Mouse (Mus musculus) forebrain, embryonic 11.5 days (tissue): ENCODE data around the gene Ccnf. TPM values are rescaled to one million over a fixed set of nuclear protein-coding genes. Genes with fewer than 3 reads are reported as not detected.

ENCODE experiments used
- ATAC-seq: fragments of 200-750 bp; cut with Nextera tagmentation; replicated peaks from 2 replicates; pipeline ENCODE4 v1.8.0; 2017; ENCODE audit warnings: moderate TSS enrichment; ENCODE audit not compliant: low FRiP score
- DNase-seq: peaks from one replicate; pipeline ENCODE4 v3.0.0-alpha.2; 2017; ENCODE audit warnings: low spot score
- H3K27ac ChIP-seq: fragments of 300-500 bp; sonication (generic); 2 replicates; pipeline ENCODE4 v1.5.1; 2014; ENCODE audit warnings: low read depth, low read length
- H3K27me3 ChIP-seq: fragments of 300-500 bp; sonication (generic); 2 replicates; pipeline ENCODE4 v1.6.1; 2014; ENCODE audit warnings: mild to moderate bottlenecking, low read length, mixed read lengths; ENCODE audit not compliant: control insufficient read depth, insufficient read depth
- H3K36me3 ChIP-seq: fragments of 300-500 bp; sonication (generic); 2 replicates; pipeline ENCODE4 v1.6.1; 2014; ENCODE audit warnings: mild to moderate bottlenecking, low read length, moderate library complexity, mixed read lengths; ENCODE audit not compliant: control insufficient read depth, insufficient read depth
- H3K4me1 ChIP-seq: fragments of 300-500 bp; sonication (generic); replicated peaks from 2 replicates; pipeline ENCODE4 v1.6.1; 2014; ENCODE audit warnings: low read length, mixed read lengths; ENCODE audit not compliant: control insufficient read depth, insufficient read depth
- H3K4me2 ChIP-seq: fragments of 300-500 bp; sonication (generic); 2 replicates; pipeline ENCODE4 v1.6.1; 2014; ENCODE audit warnings: low read depth, mild to moderate bottlenecking, low read length, moderate library complexity, mixed read lengths; ENCODE audit not compliant: severe bottlenecking
- H3K4me3 ChIP-seq: fragments of 300-500 bp; sonication (generic); 2 replicates; pipeline ENCODE4 v1.5.1; 2014; ENCODE audit warnings: low read depth, low read length
- H3K9ac ChIP-seq: fragments of 300-500 bp; sonication (generic); 2 replicates; pipeline ENCODE4 v1.6.1; 2014; ENCODE audit warnings: low read length
- H3K9me3 ChIP-seq: fragments of 300-500 bp; sonication (generic); 2 replicates; pipeline ENCODE4 v1.6.1; 2016; ENCODE audit warnings: low read length, mixed read lengths; ENCODE audit not compliant: control insufficient read depth
- WGBS: fragments of 180-500 bp; shearing (Covaris S2); extraction: QIAGEN DNeasy Blood & Tissue Kit; methylation state at CpG from one replicate; pipeline ENCODE4 v1.1.7; 2014; 5-methylcytosine and 5-hydroxymethylcytosine counted together
- polyA plus RNA-seq: library from polyadenylated mRNA; unstranded; fragments of >200 nt; fragmentation: Nextera tagmentation; extraction: Ambion mirVana; gene quantifications from 2 replicates; pipeline ENCODE4 v1.2.1, GENCODE M21; 2014

Ccnf gene
- polyA plus RNA-seq, 1 experiment from 2014 or later, result 117 TPM

GRCm38 (mm10) chr17:24220435-24221411 lies 30.6 kb downstream of the Ccnf start, which contains the start of gene Tedc2:
TSS of gene Tedc2 (minus strand) at chr17:24220851.
- H3K36me3 ChIP-seq, result peaks cover 17% of the 10 kb centered on the region
- ATAC-seq, result peak; percentile 93

GRCm38 (mm10) chr17:24216836-24217235 lies 34.4 kb downstream of the Ccnf start:
- Histone ChIP-seq H3K27me3 (no peaks in the 10 kb centered on the region), H3K9ac (no peak overlapping the region), H3K27ac (no peak overlapping the region), H3K9me3 (no peaks in the 10 kb centered on the region), H3K4me3 (no peak overlapping the region), H3K4me1 (peaks cover 11% of the 10 kb centered on the region), H3K4me2 (no peak overlapping the region), H3K36me3 (peaks cover 10% of the 10 kb centered on the region)
- ATAC-seq (no peak), DNase-seq (no peak)
- 69% methylated on average over 4 of the region's 4 CpGs for WGBS

More at GRCm38 (mm10) chr17:24220435-24221411, 30.6 kb downstream of the Ccnf start, which contains the start of gene Tedc2:
- H3K27me3 ChIP-seq, result no peaks in the 10 kb centered on the region
- DNase-seq, result peak; percentile 94
- H3K9me3 ChIP-seq, result no peaks in the 10 kb centered on the region
- peak within 1 kb of the TSS; percentile 14; the same call in 1 of the 2 replicates for H3K27ac ChIP-seq
- H3K4me2 ChIP-seq, result peak within 1 kb of the TSS; percentile 97
- peak within 1 kb of the TSS; percentile 77 for H3K4me3 ChIP-seq
- peaks cover 8% of the 10 kb centered on the region for H3K4me1 ChIP-seq
- peak within 1 kb of the TSS; percentile 80 for H3K9ac ChIP-seq
- 5% methylated on average over 41 of the region's 41 CpGs for WGBS

GRCm38 (mm10) chr17:24213186-24213585 lies 38.1 kb downstream of the Ccnf start:
- DNase-seq, result no peak
- Histone ChIP-seq H3K4me3 (no peak overlapping the region), H3K36me3 (peaks cover 10% of the 10 kb centered on the region), H3K4me2 (no peak overlapping the region), H3K9ac (no peak overlapping the region), H3K4me1 (peaks cover 23% of the 10 kb centered on the region), H3K9me3 (no peaks in the 10 kb centered on the region), H3K27ac (no peak overlapping the region), H3K27me3 (peaks cover 5% of the 10 kb centered on the region)
- 74% methylated on average over 6 of the region's 6 CpGs for WGBS
- no peak for ATAC-seq

DNA sequence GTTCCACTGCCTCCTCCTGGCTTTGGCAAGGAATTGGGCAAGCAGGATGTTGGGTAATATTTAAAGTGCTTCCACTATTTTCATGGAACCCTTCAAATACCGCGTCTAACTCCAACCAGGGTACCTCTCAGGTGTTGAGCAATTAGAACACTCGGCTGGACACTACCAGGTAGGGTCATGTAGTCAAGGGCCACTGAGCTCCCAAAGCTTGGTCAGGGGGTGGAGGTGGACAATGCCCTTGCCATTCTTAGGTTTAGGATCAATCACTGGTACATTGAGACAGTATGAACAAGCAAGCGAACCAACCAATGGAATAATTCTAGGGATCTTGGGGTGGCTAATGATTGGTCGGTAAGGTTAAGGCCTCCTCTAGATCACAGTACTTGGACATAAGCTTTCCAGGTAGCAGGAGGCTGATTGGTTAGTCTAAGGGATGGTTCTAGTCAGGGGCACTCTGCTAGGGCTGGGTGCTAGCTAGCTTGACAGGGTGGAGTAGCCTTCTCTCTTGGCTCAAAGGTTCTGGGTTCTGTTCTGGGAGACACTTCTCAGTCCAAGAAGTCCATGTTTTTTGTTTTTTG lies 38.8 kb downstream of the Ccnf start:
- Histone ChIP-seq H3K27me3 (peaks cover 12% of the 10 kb centered on the region), H3K36me3 (peaks cover 10% of the 10 kb centered on the region), H3K4me2 (peak overlapping the region; percentile 90), H3K4me3 (peak overlapping the region; percentile 46), H3K27ac (no peak overlapping the region), H3K4me1 (peaks cover 23% of the 10 kb centered on the region), H3K9me3 (no peaks in the 10 kb centered on the region), H3K9ac (peak overlapping the region; percentile 74)
- 26% methylated on average over 5 of the region's 5 CpGs for WGBS
- peak; percentile 8; the same call in 1 of the 2 replicates for ATAC-seq
- DNase-seq, result no peak

- H3K9ac ChIP-seq, result peak overlapping the region; percentile 74
- ATAC-seq (peak; percentile 59), DNase-seq (peak; percentile 85)
- 0 out of 2 replicates have a peak overlapping the region, but pooled peaks have one; percentile 14 for H3K27ac ChIP-seq
- H3K4me3 ChIP-seq, result peak overlapping the region; percentile 46
- H3K9me3 ChIP-seq, result no peaks in the 10 kb centered on the region
- H3K36me3 ChIP-seq, result peaks cover 10% of the 10 kb centered on the region
- peak overlapping the region; percentile 90 for H3K4me2 ChIP-seq
- WGBS, result 2% methylated on average over 37 of the region's 37 CpGs
- peaks cover 18% of the 10 kb centered on the region for H3K27me3 ChIP-seq
- peaks cover 27% of the 10 kb centered on the region for H3K4me1 ChIP-seq
These were observed 39.4 kb downstream of the Ccnf start for GRCm38 (mm10) chr17:24211631-24212440.

- WGBS, result 85% methylated on average over 3 of the region's 3 CpGs
- Histone ChIP-seq H3K9ac (no peak overlapping the region), H3K27me3 (peaks cover 23% of the 10 kb centered on the region), H3K9me3 (no peaks in the 10 kb centered on the region), H3K4me1 (peaks cover 38% of the 10 kb centered on the region), H3K4me3 (no peak overlapping the region), H3K27ac (no peak overlapping the region), H3K4me2 (no peak overlapping the region), H3K36me3 (peaks cover 5% of the 10 kb centered on the region; the same call in 1 of the 2 replicates)
- DNase-seq (no peak), ATAC-seq (no peak)
These were observed 40.7 kb downstream of the Ccnf start for GRCm38 (mm10) chr17:24210591-24210990.

DNA sequence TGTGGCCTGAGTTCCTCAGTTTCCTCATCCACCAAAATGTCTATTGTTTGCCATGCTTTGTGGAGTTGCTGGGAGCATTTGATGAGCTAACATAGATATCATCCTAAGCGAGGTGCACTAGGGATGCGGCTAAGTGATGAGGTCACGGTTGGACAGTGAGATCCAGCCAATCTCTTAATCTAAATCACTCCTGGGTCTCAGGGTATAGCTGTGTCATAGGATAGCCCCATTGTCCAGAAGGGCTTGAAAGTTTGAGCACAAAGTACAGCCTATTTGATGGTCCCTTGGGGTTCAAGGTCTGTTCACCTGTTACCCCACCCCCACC lies 41.4 kb downstream of the Ccnf start:
- no peak for DNase-seq
- H3K4me3 ChIP-seq, result no peak overlapping the region
- 0 out of 2 replicates have a peak overlapping the region, but pooled peaks have one; percentile 52 for H3K27ac ChIP-seq
- H3K27me3 ChIP-seq, result peaks cover 23% of the 10 kb centered on the region
- no peaks in the 10 kb centered on the region for H3K36me3 ChIP-seq
- peak overlapping the region; percentile 90; the same call in 1 of the 2 replicates for H3K4me2 ChIP-seq
- no peaks in the 10 kb centered on the region for H3K9me3 ChIP-seq
- ATAC-seq, result no peak
- peaks cover 39% of the 10 kb centered on the region for H3K4me1 ChIP-seq
- 68% methylated on average over 3 of the region's 3 CpGs for WGBS
- H3K9ac ChIP-seq, result no peak overlapping the region; the same call in 1 of the 2 replicates
